Mouse (Mus musculus): ENCODE results near the gene Mgat4d. TPM values are rescaled to one million over a fixed set of nuclear protein-coding genes. Genes with fewer than 3 reads are reported as not detected.

The Mgat4d gene
- polyA plus RNA-seq, 1 experiment from 2014 or later: not detected

DNA sequence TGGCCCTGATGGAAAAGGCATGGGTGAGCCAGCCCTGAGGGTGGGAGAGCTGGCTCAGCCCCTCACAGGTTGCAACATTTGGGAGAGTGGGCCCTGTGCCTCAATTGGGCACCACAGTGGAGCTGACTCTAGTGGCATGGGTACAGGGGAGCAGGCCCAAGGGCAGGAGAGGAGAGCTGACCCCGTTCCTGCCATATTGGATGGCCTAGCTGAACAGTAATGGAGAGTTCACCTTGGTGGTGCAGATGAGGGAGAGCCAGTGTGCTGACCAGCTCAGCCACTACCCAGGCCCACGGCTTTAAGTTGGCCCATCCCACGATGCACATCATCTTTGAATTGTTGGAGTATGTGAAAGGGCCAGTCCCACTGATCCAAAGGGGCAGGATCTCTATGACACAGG, 6.2 kb upstream of the Mgat4d start:
- WGBS: 89% methylated on average over 3 of the region's 3 CpGs
- ATAC-seq (ENCODE audit: low read depth): no peak
- H3K4me3 ChIP-seq: no peak overlapping the region
- no peak overlapping the region for H3K4me2 ChIP-seq
- H3K9me3 ChIP-seq: no peaks in the 10 kb centered on the region
- no peak overlapping the region for H3K9ac ChIP-seq
- no peaks in the 10 kb centered on the region for H3K4me1 ChIP-seq (replicated peaks)
- H3K36me3 ChIP-seq: no peaks in the 10 kb centered on the region
- H3K27ac ChIP-seq (replicated peaks): no peak overlapping the region
- no peaks in the 10 kb centered on the region for H3K27me3 ChIP-seq

DNA sequence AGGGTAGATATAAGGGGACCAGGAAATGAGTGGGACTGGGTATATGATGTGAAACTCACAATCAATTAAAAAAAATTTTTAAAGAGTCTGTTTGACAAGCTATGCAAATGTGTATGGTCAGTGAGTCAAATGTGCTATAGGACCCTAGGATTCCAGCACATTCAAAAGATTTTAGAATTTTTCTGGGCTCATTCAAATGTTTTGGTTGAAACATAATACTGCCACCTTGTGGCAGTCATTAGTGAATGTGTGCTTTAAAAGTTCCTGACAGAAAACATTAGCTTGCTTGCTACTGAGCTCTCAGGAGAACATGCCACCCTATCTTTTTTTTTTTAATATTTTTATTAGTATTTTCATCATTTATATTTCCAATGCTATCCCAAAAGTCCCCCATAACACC, 5.6 kb upstream of the Mgat4d start:
- Histone ChIP-seq H3K9ac (no peak overlapping the region), H3K27ac (replicated peaks) (no peak overlapping the region), H3K27me3 (no peaks in the 10 kb centered on the region), H3K36me3 (no peaks in the 10 kb centered on the region), H3K4me2 (no peak overlapping the region), H3K4me3 (no peak overlapping the region), H3K4me1 (replicated peaks) (no peaks in the 10 kb centered on the region), H3K9me3 (no peaks in the 10 kb centered on the region)
- ATAC-seq (ENCODE audit: low read depth): no peak

DNA sequence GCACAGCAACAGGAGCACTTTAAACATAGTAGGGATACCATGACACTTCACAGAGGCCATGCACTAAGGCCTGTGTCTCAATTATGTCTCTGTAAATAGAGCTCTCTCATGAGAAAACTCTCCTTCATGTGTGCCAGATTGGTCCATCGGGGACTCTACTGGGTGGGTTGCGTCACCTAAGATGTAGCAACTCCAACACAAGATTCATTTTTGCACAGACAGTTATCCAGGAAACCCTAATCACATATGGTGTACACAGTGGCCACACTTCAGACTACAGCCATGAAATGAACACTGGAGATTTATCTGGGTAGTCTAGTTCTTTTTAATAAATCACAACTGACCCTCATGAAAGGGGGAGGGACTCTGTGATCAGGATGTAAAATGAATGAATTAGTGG, 3.0 kb downstream of the Mgat4d start:
- Histone ChIP-seq H3K27me3 (no peaks in the 10 kb centered on the region), H3K9ac (no peak overlapping the region), H3K36me3 (no peaks in the 10 kb centered on the region), H3K4me1 (replicated peaks) (no peaks in the 10 kb centered on the region), H3K27ac (replicated peaks) (no peak overlapping the region), H3K4me3 (no peak overlapping the region), H3K4me2 (no peak overlapping the region), H3K9me3 (no peaks in the 10 kb centered on the region)
- ATAC-seq (ENCODE audit: low read depth): no peak
- WGBS: 94% methylated on average over 2 of the region's 2 CpGs

DNA sequence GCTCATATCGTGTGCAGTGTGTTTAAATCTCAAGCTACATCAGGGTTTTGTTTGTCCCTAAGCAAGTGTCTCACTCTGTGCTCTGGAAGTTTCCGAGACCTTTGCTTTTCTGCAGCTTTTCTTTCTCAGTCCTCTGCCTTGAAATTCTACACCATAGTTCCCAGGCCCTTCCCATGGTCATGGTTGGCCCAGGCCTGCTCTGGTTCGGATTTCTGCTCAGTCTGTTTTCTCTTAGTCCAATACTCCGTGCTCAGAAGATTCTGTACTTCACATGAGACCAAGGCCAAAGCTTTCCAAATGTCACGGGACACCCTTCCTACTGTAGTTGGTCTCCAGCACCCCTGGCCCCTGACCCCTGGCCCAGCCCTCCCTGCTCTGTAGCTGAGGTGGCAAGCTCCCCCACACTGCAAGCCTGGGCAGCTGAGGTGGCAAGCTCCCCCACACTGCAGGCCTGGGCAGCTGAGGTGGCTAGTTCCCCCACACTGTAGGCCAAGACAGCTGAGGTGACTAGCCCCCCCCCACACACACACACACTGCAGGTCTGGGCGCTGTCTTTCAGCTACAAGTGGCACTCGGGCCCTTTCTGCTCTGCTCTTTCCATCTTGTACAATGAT, 15.0 kb downstream of the Mgat4d start:
- 65% methylated on average over 7 of the region's 7 CpGs for WGBS

DNA sequence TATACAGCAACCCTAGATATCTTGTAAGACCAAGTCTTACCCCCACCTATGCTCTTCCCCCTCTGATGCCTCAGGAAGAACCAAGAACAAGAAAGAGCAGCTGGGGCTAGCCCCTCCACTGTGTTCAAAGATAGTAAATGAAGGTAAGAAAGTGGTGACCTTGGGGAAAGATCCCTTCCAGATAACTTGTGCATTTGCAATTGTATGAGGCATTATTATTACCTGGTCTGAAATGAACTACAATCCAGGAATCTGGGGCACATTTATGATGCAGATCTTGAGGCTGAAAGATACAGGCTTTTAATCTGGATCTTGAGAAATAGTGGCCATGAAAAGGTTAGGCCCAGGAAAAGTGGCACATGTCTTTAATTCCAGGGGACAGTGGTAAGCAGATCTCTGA, 29.0 kb downstream of the Mgat4d start:
- H3K36me3 ChIP-seq: no peaks in the 10 kb centered on the region
- H3K27me3 ChIP-seq: no peaks in the 10 kb centered on the region
- no peak for ATAC-seq (ENCODE audit: low read depth)
- H3K9ac ChIP-seq: no peak overlapping the region
- H3K27ac ChIP-seq (replicated peaks): no peak overlapping the region
- H3K4me2 ChIP-seq: no peak overlapping the region
- no peaks in the 10 kb centered on the region for H3K4me1 ChIP-seq (replicated peaks)
- H3K4me3 ChIP-seq: no peak overlapping the region
- no peaks in the 10 kb centered on the region for H3K9me3 ChIP-seq

More for the DNA sequence above, 15.0 kb downstream of the Mgat4d start:
- H3K36me3 ChIP-seq: no peaks in the 10 kb centered on the region
- no peak for ATAC-seq (ENCODE audit: low read depth)
- no peak overlapping the region for H3K9ac ChIP-seq
- H3K27me3 ChIP-seq: no peaks in the 10 kb centered on the region
- no peak overlapping the region for H3K4me3 ChIP-seq
- H3K9me3 ChIP-seq: no peaks in the 10 kb centered on the region
- no peak overlapping the region for H3K27ac ChIP-seq (replicated peaks)
- H3K4me2 ChIP-seq: no peak overlapping the region
- H3K4me1 ChIP-seq (replicated peaks): 0 out of 2 replicates have a peak, but pooled peaks cover 4% of the 10 kb centered on the region

DNA sequence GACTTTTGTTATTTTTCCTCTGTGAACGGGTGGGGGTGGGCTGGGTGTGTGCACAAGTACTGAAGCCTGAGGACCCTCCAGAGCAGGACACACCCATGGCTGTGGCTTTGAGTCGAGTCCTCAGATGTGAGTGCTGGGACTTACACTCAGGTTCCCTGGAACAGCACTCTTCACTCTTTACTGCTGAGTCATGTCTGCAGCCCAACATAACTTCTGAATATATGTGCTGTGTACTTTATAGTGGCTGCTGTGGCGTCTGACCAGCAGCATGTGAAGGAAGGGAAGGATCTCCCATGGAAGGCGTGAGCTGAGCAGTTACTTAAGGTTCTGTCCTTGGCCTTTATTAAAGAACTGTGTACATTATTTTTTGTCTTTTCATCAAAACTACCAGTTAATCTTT, 31.9 kb downstream of the Mgat4d start:
- no peak overlapping the region for H3K9ac ChIP-seq
- no peak overlapping the region for H3K27ac ChIP-seq (replicated peaks)
- no peaks in the 10 kb centered on the region for H3K27me3 ChIP-seq
- H3K4me3 ChIP-seq: no peak overlapping the region
- WGBS: 76% methylated on average over 4 of the region's 4 CpGs
- H3K36me3 ChIP-seq: no peaks in the 10 kb centered on the region
- H3K9me3 ChIP-seq: no peaks in the 10 kb centered on the region
- H3K4me1 ChIP-seq (replicated peaks): no peaks in the 10 kb centered on the region
- no peak for ATAC-seq (ENCODE audit: low read depth)
- H3K4me2 ChIP-seq: no peak overlapping the region

DNA sequence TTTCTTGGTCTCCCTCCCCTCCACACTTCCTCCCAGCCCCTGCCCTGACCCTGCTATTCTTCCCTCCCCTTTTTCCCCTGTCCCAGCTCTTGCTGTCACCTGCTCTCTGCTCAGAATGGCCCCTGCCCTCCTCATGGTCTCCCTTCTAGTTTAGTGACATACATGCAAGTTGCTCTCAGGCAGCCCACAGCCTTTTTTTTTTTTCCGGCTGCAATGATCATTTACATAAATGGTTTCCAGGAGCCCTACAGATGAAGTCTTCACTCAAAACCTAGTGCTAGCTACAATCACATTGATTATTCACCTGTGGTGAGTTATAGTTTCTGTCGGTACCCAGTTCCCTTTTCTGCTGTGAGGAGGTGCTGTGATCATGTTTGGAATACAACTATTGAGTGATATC, 32.7 kb downstream of the Mgat4d start:
- H3K4me2 ChIP-seq: no peak overlapping the region
- no peaks in the 10 kb centered on the region for H3K36me3 ChIP-seq
- H3K4me1 ChIP-seq (replicated peaks): no peaks in the 10 kb centered on the region
- H3K27ac ChIP-seq (replicated peaks): no peak overlapping the region
- H3K4me3 ChIP-seq: no peak overlapping the region
- no peak for ATAC-seq (ENCODE audit: low read depth)
- H3K27me3 ChIP-seq: no peaks in the 10 kb centered on the region
- 86% methylated on average over 2 of the region's 2 CpGs for WGBS
- H3K9ac ChIP-seq: no peak overlapping the region
- H3K9me3 ChIP-seq: no peaks in the 10 kb centered on the region

DNA sequence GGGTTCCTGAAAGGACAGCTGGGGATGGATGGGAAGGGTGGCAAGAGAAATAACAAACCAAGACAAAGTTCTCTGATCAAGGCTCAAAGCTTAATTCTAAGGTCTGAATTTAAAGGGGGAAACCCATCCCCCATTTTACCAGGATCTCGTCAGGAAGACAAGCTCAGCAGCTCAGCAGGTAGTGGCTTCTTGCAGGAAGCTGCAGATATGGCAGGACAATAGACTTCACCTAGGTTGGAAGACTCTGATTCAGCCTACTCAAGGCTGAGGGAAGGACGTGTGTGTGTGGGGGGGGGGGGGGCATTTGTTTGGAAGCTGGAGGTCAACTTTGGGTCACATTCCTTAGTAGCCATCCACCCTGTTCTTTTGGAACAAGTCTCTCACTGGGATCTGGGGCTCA, 34.6 kb downstream of the Mgat4d start:
- no peak for ATAC-seq (ENCODE audit: low read depth)
- no peaks in the 10 kb centered on the region for H3K4me1 ChIP-seq (replicated peaks)
- H3K4me3 ChIP-seq: no peak overlapping the region
- no peak overlapping the region for H3K4me2 ChIP-seq
- no peak overlapping the region for H3K27ac ChIP-seq (replicated peaks)
- H3K36me3 ChIP-seq: no peaks in the 10 kb centered on the region
- no peaks in the 10 kb centered on the region for H3K9me3 ChIP-seq
- no peak overlapping the region for H3K9ac ChIP-seq
- no peaks in the 10 kb centered on the region for H3K27me3 ChIP-seq
- 40% methylated on average over 2 of the region's 2 CpGs for WGBS

DNA sequence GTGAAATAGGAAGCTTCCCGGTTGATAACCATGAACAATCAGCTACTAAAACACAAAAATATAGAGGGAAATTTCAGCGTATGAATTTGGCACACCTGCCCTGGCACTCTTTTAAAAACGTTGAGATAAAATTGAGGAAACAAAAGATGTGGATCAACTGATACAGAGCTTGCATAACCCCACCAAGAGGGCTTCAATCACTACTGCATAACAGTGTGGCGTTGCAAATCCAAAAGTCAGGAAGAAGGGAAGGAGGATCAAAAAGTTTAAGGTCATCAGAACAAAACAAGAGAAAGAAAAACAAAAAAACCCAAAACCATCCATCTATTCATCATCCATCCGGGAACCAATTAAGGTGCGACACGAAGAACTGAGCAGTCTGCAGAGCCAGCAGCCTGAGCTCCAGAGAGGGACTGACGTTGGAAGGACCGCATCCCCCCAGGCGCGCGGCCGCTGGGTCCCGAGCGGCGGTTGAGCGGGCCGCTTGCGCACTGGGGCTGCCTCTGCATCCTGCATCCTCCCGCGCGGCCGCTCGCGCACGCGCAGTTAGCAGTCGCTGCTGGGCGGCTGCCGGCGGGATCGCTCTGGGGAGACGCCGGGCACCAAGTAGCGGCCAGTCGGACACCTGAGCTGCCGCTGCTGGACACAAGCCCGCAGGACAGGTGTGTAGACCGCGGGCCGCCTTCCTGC, 41.2 kb downstream of the Mgat4d start, which contains the start of gene Clgn:
Gene Clgn (plus strand): TSS at position 552 of the 690 bp plus-strand sequence.
- no peaks in the 10 kb centered on the region for H3K36me3 ChIP-seq
- ATAC-seq (ENCODE audit: low read depth): peak; percentile 93
- peak within 1 kb of the TSS; percentile 84 for H3K9ac ChIP-seq
- H3K9me3 ChIP-seq: no peaks in the 10 kb centered on the region
- H3K4me3 ChIP-seq: peak within 1 kb of the TSS; percentile 74
- no peak within 1 kb of the TSS for H3K27ac ChIP-seq (replicated peaks)
- 5% methylated on average over 41 of the region's 41 CpGs for WGBS
- H3K4me2 ChIP-seq: peak within 1 kb of the TSS; percentile 81
- peaks cover 6% of the 10 kb centered on the region for H3K4me1 ChIP-seq (replicated peaks)
- H3K27me3 ChIP-seq: peaks cover 22% of the 10 kb centered on the region

DNA sequence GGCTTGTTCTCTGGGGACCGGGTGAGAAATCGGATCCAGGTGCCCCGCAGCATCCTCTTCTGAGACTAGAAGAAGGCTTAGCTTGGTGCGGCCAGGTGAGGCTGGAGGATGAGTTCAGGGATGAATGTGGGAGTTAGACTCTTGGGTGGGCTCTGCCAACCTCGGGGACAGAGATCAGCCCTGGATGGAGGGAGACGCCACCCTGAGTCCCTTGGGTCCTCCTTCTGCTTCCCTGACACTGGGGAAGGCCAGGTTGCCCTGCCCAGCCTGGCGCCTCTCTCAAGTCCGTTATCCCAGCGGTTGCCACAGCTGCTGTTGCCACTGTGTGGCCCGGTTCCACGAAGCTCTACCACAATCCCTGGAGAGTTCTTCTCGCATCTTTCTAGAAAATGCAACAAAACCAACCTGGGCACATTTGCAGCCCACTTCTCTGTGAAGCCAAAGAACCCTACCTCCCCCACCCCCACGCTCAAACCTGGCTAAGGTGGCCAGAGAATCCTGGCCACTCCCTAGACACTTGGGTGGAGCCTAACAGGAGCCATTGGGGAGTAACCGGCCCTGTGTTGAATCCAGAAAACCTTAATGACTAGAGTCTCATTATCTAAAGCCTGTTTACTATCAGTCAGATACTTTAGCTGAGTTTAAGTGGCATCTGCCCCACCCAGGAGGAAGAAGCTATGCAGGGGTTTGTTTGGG, 41.9 kb downstream of the Mgat4d start:
- no peak overlapping the region for H3K27ac ChIP-seq (replicated peaks)
- peaks cover 6% of the 10 kb centered on the region for H3K4me1 ChIP-seq (replicated peaks)
- peak; percentile 79 for ATAC-seq (ENCODE audit: low read depth)
- H3K9me3 ChIP-seq: no peaks in the 10 kb centered on the region
- peak overlapping the region; percentile 74 for H3K4me3 ChIP-seq
- peaks cover 22% of the 10 kb centered on the region for H3K27me3 ChIP-seq
- H3K4me2 ChIP-seq: peak overlapping the region; percentile 81
- H3K36me3 ChIP-seq: no peaks in the 10 kb centered on the region
- H3K9ac ChIP-seq: peak overlapping the region; percentile 84
- WGBS: 7% methylated on average over 14 of the region's 14 CpGs

DNA sequence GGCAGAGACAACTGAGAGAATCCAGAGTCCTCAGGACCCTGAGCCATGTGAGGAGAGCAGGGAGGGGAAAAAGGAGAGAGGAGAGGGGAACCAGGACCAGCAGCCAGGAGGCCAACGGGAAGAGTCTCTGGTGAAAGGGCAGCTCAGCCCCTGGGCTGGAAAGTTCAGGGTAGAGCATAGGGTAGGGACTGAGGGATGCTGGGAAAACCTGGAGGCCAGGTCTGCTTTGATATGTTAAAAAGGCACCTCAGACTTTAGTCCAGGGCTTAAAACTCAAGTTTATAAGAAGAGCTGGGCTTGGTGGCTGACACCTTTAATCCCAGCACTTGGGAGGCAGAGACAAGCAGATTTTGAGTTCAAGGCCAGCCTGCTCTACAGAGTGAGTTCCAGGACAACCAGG, 44.2 kb downstream of the Mgat4d start:
- peaks cover 6% of the 10 kb centered on the region for H3K4me1 ChIP-seq (replicated peaks)
- no peaks in the 10 kb centered on the region for H3K9me3 ChIP-seq
- H3K4me3 ChIP-seq: no peak overlapping the region
- ATAC-seq (ENCODE audit: low read depth): no peak
- peaks cover 22% of the 10 kb centered on the region for H3K27me3 ChIP-seq
- 68% methylated on average over 1 of the region's 1 CpGs for WGBS
- H3K27ac ChIP-seq (replicated peaks): no peak overlapping the region
- H3K4me2 ChIP-seq: no peak overlapping the region
- no peaks in the 10 kb centered on the region for H3K36me3 ChIP-seq
- no peak overlapping the region for H3K9ac ChIP-seq

DNA sequence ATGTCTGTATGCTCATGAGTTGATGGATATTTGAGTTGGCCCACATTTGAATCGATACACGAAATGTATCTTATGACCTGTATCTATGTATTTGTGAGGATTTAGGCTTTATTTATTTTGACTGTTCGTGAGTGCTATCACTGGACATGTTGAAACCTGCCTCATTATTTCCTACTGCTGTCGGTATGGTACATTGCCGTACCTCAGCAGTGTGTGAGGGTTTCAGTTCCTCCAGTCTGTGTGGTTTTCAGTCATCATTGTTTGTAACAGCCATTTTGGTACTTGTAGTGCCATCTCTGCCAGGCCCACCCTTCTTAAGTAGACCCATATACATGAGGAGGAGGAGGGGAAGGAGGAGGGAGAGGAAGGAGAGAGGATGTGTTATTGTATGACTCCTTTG, 46.1 kb downstream of the Mgat4d start:
- no peak for ATAC-seq (ENCODE audit: low read depth)
- Histone ChIP-seq H3K36me3 (no peaks in the 10 kb centered on the region), H3K9me3 (no peaks in the 10 kb centered on the region), H3K4me3 (no peak overlapping the region), H3K4me1 (replicated peaks) (peaks cover 6% of the 10 kb centered on the region), H3K4me2 (no peak overlapping the region), H3K27ac (replicated peaks) (no peak overlapping the region), H3K27me3 (peaks cover 9% of the 10 kb centered on the region), H3K9ac (no peak overlapping the region)
- WGBS: 91% methylated on average over 5 of the region's 5 CpGs
